Mouse (Mus musculus): ENCODE measurements around the gene Mlf2.
"Not testable (repeated sequence)": the region's sequence is repeated elsewhere in the genome, so short reads cannot be mapped to it uniquely, and the experiment has no call there.

DNA sequence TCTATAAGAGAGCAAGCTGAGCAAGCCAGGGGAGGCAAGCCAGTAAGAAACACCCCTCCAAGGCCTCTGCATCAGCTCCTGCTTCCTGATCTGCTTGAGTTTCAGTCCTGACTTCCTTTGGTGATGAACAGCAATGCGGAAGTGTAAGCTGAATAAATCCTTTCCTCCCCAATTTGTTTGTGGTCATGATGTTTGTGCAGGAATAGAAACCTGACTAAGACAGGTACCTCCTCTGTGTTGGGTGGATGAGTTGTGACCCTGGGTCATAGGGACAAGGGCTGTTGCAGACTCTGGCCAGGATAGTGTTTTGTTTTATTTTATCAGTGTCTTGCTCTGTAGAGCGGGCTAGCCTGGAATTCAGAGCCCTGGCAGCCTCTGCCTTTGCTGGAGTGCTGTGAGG, 37.1 kb upstream of the Mlf2 start:
- not testable (repeated sequence) for TF ChIP-seq POLR2A, CTCF (IDR thresholded peaks at IDR 0.05; ENCODE audit: extremely low read depth, insufficient read depth, low read length)

Data from cortical plate, adult 2 months (tissue).